Mouse (Mus musculus): ENCODE measurements at regions not wholly inside any gene's neighbourhood (a gene's known extent, or its start where the extent isn't known, plus 50 kb on each side); places are given as distances from the start of the nearest gene placed in this dataset.

DNA sequence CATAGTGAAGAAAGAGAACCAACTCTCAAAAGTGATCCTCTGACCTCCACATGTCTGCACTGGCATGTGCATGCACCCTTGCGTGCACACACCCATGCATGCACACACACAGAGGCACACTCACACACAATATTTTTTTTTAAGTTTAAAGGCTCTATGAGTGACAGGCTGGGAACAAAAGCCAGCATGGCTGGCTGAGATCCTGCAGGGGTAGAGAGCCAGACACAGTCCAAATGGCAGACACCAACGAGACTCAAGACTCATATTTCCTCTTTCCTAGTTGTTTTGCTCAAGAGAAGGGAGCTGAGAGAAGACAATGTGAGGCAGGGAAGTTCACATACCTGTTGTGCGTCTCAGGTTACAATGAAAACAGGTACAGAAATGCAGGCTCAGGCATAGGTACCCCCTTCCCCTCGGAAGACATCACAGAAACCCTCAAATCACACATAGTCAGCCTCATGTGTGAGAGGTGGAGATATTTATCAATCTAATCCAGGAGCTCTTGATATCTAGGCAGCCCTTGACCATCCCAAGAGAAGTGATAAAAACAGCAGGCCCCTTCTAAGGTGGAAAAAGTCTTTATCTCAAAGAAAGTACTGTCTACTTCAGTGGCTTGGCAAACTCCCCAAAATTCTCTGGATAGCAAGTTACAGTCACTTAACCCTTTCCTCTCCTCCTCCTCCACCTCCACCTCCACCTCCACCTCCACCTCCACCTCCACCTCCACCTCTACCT lies 101.4 kb upstream of the Cd180 start:
- no peak for DNase-seq

DNA sequence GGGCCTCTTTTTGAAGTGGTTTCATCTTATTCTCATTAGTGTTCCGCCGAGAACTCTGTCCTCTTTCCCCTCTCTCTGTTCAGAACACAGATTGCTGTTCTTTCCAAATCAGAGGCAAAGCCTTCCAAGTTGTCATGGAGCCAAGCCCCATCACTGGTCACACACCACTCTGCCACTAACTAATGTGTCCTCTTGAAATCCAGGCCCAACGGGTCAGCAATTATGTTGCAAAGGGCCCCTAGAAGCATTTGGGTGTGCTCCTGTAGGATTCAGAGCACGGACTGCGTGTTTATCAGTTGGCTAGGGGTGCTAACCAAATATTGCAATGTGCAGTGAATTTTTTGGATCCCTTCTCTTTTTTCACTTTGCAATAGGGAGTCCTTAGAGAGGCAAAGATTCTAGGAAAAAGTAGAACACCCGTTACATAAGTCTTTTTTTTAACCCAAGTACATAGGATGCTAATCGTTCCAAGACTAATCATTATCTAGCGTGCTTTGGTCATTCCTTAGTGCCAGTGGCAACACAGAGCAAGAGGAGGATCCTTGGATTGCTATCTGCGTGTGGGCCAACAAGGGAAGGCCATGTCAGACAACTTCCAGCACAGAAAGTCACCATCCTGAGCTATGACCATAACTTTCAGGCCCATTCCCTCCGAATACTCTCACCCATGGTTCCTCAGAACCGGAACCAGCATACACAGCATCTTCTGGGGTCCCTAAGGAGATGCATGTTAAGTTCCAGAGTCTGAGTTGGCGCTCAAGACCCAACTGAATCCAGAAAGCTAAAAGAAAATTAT lies 99.8 kb upstream of the Cd180 start:
- DNase-seq = peak; percentile 31

DNA sequence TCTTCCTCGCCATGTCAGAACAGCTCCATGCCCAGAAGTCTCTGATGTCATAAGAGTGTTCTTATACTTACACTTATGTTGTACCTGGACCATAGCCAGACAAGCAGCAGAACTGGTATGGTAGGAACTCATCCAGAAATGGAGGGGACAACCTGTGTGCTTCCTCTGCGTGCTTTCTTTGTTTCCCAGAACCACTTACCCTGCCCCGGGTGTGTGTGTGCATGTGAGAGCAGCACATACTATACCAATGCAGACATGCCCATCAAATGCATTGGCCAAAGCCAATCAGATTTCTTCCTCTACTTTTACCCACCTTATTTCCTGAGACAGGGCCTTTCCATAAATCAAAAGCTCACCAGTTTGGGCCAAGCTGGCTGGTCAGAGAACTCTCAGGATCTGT lies 99.2 kb upstream of the Cd180 start:
- no peak for DNase-seq

DNA sequence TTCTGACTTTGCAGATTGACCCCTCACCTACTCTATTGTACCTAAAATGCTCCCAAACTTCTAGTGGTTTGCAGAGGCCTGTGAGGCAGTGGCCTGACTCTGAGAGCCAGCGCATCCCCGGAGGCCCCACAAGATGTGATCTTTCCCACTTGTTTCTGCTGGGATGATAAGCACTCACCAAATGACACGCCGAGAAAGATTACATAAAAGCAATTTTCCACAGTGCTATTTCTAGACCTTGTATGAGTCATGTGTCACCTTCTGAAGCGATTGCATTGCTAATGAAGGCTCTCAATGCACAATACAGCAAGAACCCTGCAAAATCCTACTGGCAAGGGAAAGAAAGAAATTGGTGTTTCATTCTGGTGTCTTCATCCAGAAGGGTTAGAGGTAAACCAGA lies 97.8 kb upstream of the Cd180 start:
- no peak for DNase-seq

DNA sequence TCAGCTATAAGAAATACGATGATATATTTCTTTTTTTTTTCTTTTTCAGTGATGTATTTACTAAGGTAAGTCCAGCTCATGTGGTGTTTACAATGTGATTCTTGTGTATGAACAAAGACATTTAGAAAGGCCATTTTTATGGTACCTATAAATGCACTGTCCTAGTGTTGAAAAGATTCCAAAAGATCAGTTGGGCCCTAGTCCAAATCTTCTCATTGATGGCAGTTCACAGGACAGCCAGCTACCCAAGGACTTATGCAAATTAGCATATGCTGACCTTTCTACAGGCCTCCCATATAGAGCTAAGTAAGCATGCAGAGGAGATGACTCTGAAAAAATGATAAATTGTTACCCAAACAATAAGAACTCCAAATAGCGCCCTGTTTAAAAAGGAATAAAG lies 97.3 kb upstream of the Cd180 start:
- no peak for DNase-seq

DNA sequence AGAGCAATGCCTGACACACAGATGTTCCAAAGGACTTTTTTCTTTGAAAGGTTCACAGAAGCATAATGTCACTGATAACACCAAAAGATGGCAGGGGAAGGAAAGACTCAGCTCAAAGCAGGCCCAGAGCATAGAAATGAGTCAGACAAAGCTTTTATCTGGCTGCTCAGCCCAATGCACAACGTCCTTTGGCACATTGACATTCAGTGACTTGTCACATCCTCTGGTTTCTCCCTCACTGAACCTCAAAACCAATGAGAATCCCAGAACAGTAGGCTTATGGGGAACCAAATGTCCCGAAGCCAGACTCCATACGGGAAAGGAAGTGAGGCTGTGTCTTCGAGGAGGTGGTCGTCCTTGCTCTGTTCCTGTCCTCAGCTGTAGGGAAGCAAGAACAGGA lies 95.2 kb upstream of the Cd180 start:
- DNase-seq = no peak

DNA sequence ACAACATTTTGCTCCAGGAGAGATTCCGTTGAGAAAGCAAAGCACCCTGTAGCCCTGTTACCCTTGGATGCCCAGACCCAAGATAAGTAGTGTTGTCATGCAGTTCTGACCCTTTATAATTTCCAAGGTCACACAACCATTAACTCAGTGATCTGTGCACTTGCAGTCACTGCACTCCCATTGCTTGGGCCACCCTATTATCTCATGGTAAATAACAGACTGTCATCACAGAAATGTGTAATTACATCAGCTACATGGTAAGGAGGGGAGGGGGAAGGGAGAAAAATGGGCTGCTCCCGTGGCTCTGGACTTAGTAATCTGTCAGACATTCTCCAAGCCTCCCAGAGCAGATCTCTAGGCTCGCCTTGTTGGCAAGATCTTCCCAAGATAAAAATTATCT lies 93.8 kb upstream of the Cd180 start:
- DNase-seq = no peak

DNA sequence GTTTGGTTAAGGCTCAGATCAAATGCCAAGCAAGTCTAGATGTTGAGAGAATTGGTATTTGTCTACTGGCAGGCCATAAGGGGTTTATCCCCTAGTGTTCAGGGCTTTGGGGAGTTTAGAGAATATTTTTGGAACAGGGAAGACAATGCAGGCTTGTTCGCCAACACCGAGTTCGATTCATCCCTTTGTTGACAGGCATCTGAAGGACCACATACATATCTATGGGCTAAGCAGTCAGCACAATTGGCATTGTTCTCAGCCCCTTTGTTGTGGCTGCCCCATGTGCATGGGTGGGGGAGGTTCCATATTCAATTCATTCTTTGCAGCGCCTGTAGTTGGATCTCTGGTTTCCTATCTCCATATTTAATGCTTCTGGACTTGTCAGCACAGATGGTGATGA lies 93.3 kb upstream of the Cd180 start:
- DNase-seq = no peak

DNA sequence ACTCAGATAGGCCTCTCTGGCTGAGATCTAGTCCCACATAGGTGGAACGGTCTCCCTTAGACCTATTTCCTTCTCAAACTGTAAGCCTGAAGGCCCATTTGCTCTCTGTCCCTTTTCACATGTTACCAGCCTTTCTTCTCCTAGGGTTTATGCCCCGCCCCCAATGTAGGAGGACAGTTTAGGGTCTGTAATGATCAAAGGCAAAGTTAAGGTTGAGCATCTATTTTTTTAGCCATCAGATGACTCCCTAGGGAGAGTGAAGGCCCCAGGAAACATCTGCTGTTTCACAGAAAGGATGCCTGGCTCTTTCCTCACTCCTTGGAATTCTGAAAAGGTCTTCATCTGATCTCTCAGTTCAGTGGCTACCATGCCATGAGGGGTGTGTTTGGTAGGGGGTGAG lies 68.9 kb upstream of the Cd180 start:
- no peak for DNase-seq

DNA sequence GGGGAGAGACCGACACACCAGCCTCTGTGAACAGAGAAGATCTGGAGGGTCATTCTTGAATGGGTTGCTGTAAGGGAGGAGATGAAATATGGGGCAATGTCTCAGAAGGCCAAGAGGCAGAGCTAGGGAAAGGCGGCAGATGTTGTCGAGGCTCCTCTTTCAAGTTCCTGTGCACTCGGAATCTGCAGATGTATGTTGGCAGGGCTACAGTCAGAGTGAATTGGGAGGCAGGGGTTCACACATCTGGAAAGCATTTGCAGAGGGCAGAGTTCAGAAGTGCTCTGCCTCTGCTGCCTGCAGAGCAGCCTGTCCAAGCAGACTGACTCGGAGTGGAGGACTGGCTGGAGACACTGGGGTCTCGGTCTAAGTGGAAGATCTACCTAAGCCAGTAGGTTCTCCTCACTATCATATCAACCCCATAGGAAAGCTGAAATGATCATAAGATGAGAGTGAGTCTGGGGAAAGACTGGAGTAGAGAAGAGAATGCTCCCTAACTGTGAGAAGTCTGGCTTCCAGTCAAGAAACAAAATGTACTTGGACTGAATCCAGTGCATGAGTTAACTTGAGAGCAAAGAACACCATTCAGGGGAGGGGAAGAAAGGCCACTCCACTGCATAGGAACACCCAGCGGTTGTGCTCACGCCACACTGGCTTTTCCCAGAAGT lies 68.1 kb upstream of the Cd180 start:
- no peak for DNase-seq

DNA sequence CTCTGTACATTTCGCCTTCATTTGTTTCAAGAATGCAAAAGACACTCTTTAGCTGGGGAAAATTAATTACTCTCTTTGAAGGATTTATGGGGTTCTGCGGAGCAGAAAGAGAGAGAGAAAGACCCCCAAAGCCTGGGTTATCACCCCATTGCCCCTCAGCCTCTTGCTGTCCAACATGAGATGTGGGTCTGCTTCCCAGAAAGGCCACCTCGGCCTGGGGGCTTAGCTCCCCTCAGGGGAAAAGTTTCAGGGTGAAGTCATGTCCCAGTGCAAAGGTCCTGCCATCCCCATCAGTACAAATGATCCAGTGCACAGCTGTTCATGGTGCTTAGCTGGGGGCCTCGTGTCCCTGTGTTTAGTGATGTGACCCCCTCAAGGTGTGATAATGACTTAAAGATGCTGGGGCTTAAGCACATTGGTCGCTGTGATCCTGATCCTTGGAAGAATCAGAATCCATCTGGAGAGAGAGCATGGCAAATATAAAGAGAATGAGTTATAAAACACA lies 67.5 kb upstream of the Cd180 start:
- no peak for DNase-seq

DNA sequence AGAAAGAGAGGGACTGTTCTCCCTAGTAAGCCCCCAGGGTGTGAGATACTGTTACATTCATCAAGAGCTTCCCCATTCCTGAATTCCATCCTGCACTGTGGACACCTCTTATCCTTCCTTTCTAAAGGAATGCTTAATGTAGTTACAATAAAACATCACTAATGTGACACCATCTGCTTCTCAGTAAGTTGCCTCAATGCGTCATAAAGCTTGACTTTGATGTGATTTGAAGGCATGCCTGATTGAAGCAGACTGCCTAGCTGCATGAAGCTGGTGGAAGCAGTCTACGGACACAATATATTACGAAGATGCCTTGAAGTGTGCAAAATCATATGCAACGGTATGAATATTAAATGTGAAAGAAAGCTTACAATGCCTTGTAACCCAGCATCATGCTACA lies 65.6 kb upstream of the Cd180 start:
- no peak for DNase-seq

DNA sequence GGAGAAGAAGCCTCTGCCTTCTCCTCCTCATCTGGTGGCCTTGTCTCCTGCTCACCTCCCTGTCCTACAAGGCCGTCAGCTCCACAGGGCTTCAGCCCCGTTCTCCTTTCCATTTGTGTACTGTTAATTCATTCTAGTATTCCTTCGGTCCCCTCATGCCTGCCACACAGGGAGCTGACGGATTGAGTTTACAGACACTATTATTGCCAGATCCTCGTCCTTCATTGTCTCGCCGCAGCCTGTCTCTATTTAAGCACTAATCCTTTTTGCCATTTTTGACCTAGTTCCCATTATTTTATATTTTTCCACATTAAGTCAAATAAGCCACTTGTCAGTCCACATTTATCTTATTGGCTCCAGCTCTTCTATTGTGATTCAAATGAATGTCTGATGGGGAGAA lies 64.2 kb upstream of the Cd180 start:
- DNase-seq = no peak

DNA sequence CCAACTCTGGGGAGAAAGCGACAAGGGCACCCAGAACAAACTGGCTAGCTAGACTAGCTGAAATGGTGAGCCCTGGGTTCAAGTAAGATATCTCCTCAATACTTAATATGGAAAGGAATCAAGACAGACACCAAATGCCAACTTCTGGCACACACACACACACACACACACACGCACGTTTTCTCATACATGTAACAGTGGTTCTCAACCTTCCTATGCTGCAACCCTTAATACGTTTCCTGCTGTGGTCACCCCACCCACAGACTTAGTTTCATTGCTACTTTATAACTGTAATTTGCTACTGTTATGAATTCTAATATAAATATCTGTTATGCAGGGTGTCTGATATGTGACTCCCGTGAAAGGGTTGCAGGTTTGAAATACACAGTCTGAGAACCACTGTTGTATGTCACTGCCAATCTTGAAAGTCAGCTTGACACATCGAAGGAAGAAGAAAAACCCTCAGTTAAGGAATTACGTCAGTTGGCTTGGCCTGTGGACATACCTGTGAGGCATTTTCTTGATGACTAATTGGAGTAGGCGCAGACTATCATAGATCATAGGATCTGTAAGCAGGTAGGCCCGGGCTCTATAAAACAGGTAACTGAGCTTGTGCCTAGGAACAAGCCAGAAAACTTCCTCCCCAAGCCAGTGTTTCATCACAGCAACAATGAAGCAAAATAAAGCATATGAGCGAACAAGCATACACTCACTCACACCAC lies 59.0 kb upstream of the Cd180 start:
- no peak for DNase-seq

DNA sequence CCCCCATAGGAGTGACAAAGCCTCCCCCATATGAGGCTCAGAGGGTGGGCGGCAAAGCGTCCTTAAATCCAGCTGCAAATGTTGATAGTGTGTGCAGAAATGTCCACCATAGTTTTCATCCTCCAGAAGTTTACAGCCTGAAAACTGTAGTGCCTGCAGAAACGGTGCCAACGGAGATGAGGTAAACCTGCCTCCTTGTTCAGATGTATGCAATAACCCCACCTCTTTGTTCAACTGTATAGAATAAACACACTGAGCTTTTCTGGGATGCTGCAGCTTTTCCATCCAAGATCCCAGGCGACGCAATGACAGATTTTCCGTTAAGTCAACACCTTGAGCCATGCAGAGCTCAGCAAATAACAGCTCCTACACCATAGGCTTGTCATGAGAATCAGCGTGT lies 57.3 kb upstream of the Cd180 start:
- no peak for DNase-seq

DNA sequence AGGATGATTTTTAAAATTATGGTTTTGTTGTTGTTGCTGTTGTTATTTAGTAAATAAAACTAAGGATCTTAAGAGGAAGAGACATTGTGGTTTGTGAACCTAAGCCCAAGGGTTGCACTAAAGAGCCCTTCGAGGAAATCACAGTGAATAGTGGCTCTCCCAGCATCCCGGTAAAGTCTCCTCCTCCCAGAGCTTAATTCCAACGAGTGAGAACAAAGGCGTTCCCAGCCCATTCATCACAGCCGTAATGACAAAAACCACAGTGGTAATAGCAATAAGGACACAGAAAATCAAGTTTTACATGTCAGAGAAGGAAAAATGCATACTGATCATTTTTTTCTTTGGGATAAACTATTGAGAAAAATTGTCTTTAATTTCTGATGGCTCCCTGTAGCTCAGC lies 56.3 kb upstream of the Cd180 start:
- DNase-seq = no peak

DNA sequence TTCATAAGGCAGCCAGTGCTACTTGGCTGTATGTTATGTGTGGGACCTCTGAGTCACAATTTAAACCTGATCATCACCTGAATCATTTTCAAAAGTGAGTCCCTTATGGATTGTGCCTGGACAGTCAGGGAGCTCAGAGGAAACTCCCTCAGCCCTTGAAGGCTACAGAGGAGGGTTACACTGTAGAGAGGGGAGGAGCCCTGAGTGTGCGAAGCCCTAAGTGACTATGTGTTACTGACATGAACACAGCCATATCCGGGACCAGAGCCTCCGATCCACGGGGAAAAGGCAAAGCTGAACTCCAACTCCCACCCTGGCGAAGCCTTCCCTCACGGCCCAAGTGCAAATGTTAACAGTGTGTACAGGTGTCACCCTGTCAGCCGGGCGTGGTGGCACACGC lies 53.7 kb upstream of the Cd180 start:
- DNase-seq = no peak

DNA sequence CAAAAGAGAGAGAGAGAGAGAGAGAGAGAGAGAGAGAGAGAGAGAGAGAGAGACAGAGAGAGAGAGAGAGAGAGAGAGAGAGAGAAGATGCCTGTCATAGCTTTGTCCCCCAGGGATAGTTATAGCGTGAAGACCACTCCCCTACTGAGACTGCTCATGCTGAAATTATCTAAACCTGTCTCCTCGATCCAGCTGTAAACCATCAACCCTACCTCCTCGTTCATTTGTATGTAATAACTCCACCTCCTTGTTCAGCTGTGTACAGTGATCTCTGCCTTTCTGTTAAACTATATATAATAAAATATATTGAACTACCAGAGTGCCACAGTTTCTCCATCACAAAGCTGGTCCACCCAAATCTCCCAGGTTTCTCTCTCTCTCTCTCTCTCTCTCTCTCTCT lies 53.2 kb upstream of the Cd180 start:
- no peak for DNase-seq
